Mouse (Mus musculus): ENCODE results near the gene Cdkal1.

- TF ChIP-seq CTCF (IDR thresholded peaks at IDR 0.05; ENCODE audit: extremely low read depth, insufficient read length, insufficient replicate concordance, low read depth, low read length) = no peak
- TF ChIP-seq POLR2A (IDR thresholded peaks at IDR 0.05; ENCODE audit: low read depth, low read length) = no peak
These were observed 219.9 kb downstream of the Cdkal1 start for GRCm38 (mm10) chr13:29635581-29635980.

Measured in small intestine, adult 2 months (tissue).